Mouse (Mus musculus): Measurements from ENCODE around the gene Plppr1. TPM values are rescaled to one million over a fixed set of nuclear protein-coding genes. Genes with fewer than 3 reads are reported as not detected.

The Plppr1 gene
- polyA plus RNA-seq (2015; fragmentation: Nextera tagmentation; extraction: Ambion mirVana) = 38.9 and 42.7 TPM in 2 replicates

- Histone ChIP-seq H3K4me3 (replicated peaks) (peak within 1 kb of the TSS; percentile 83), H3K36me3 (no peaks in the 10 kb centered on the region), H3K9me3 (no peaks in the 10 kb centered on the region), H3K27me3 (peaks cover 11% of the 10 kb centered on the region), H3K4me2 (replicated peaks) (peak within 1 kb of the TSS; percentile 80), H3K4me1 (replicated peaks) (peaks cover 40% of the 10 kb centered on the region), H3K27ac (peak within 1 kb of the TSS; percentile 93), H3K9ac (replicated peaks) (peak within 1 kb of the TSS; percentile 85)
- 0% methylated on average over 16 of the region's 21 CpGs for WGBS
- peak; percentile 87 for ATAC-seq
Measured at GRCm38 (mm10) chr4:49059021-49059401, at the start of gene Plppr1. Gene Plppr1, plus strand, starts transcription at chr4:49059273.

DNA sequence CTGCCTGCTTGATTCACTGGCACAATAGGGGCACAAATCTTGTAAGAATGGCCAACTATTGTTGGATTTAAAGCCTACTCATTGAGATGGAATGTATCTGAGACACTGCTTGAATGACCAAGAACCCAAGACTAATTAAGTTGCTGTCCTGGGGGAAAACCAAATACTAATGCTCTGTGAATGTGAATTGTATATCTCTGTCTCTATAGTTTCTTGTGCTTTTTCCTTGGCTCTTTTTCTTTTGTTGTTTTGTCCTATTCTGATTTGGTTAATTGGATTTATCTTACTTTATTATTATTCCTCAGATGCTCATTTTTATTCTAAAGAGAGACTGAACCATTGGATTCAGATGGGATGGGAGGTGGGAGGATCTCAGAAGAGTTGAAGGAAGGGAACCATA, 42.4 kb upstream of the Plppr1 start:
- no peak for ATAC-seq
- Histone ChIP-seq H3K4me1 (replicated peaks) (no peaks in the 10 kb centered on the region), H3K36me3 (no peaks in the 10 kb centered on the region), H3K27ac (no peak overlapping the region), H3K4me3 (replicated peaks) (no peak overlapping the region), H3K9me3 (no peaks in the 10 kb centered on the region), H3K9ac (replicated peaks) (no peak overlapping the region), H3K4me2 (replicated peaks) (no peak overlapping the region), H3K27me3 (no peaks in the 10 kb centered on the region)

GRCm38 (mm10) chr4:49023221-49023620, 35.9 kb upstream of the Plppr1 start:
- Histone ChIP-seq H3K9ac (replicated peaks) (no peak overlapping the region), H3K36me3 (no peaks in the 10 kb centered on the region), H3K27me3 (no peaks in the 10 kb centered on the region), H3K4me2 (replicated peaks) (no peak overlapping the region), H3K27ac (no peak overlapping the region), H3K4me3 (replicated peaks) (no peak overlapping the region), H3K9me3 (no peaks in the 10 kb centered on the region), H3K4me1 (replicated peaks) (no peaks in the 10 kb centered on the region)
- ATAC-seq = no peak
- 94% methylated on average over 1 of the region's 1 CpGs for WGBS

DNA sequence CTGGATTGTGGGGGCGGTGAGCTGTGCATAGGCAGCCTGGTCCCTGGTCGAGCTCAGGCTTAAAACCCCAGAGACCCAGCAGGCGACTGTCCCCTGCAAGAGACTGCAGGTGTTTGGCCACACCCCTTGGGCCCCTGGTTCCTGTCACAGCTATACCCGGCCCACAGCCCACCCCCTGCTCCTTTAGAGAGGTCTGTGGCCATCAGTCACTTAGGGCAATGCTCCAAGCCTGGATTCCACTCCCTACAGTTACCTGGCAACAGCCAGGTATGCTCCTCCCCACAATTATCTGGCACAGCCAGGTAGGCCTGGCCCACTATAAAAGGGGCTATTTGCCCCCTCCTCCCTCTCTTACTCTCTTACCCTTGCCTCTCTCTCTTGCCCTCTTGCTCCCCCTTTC, 20.8 kb upstream of the Plppr1 start:
- Histone ChIP-seq H3K9me3 (no peaks in the 10 kb centered on the region), H3K27me3 (no peaks in the 10 kb centered on the region), H3K27ac (no peak overlapping the region), H3K36me3 (no peaks in the 10 kb centered on the region), H3K4me1 (replicated peaks) (no peaks in the 10 kb centered on the region), H3K4me3 (replicated peaks) (no peak overlapping the region), H3K4me2 (replicated peaks) (no peak overlapping the region), H3K9ac (replicated peaks) (no peak overlapping the region)
- WGBS = 49% methylated on average over 4 of the region's 4 CpGs
- ATAC-seq = no peak

- WGBS = 84% methylated on average over 3 of the region's 3 CpGs
- Histone ChIP-seq H3K9me3 (no peaks in the 10 kb centered on the region), H3K36me3 (no peaks in the 10 kb centered on the region), H3K4me2 (replicated peaks) (no peak overlapping the region), H3K27me3 (no peaks in the 10 kb centered on the region), H3K4me3 (replicated peaks) (no peak overlapping the region), H3K27ac (no peak overlapping the region), H3K4me1 (replicated peaks) (no peaks in the 10 kb centered on the region), H3K9ac (replicated peaks) (no peak overlapping the region)
- ATAC-seq = no peak
Measured at GRCm38 (mm10) chr4:49039854-49040253, 19.2 kb upstream of the Plppr1 start.

GRCm38 (mm10) chr4:49041655-49042054, 17.4 kb upstream of the Plppr1 start:
- ATAC-seq = no peak
- 82% methylated on average over 1 of the region's 1 CpGs for WGBS
- no peaks in the 10 kb centered on the region for H3K9me3 ChIP-seq
- no peaks in the 10 kb centered on the region for H3K4me1 ChIP-seq (replicated peaks)
- no peak overlapping the region for H3K4me2 ChIP-seq (replicated peaks)
- H3K4me3 ChIP-seq (replicated peaks) = no peak overlapping the region
- no peaks in the 10 kb centered on the region for H3K27me3 ChIP-seq
- H3K9ac ChIP-seq (replicated peaks) = no peak overlapping the region
- H3K27ac ChIP-seq = no peak overlapping the region
- H3K36me3 ChIP-seq = no peaks in the 10 kb centered on the region

GRCm38 (mm10) chr4:49050628-49051027, 8.4 kb upstream of the Plppr1 start:
- no peak overlapping the region for H3K9ac ChIP-seq (replicated peaks)

GRCm38 (mm10) chr4:49057916-49058315, 1.2 kb upstream of the Plppr1 start:
- H3K27ac ChIP-seq = no peak overlapping the region
- H3K9ac ChIP-seq (replicated peaks) = no peak overlapping the region
- no peak overlapping the region; the same call in 1 of the 2 replicates for H3K4me2 ChIP-seq (replicated peaks)
- H3K4me1 ChIP-seq (replicated peaks) = peaks cover 39% of the 10 kb centered on the region
- no peaks in the 10 kb centered on the region for H3K36me3 ChIP-seq
- H3K9me3 ChIP-seq = no peaks in the 10 kb centered on the region
- no peak overlapping the region for H3K4me3 ChIP-seq (replicated peaks)
- 5% methylated on average over 2 of the region's 2 CpGs for WGBS
- ATAC-seq = no peak
- peaks cover 11% of the 10 kb centered on the region for H3K27me3 ChIP-seq

More at GRCm38 (mm10) chr4:49050628-49051027, 8.4 kb upstream of the Plppr1 start:
- Histone ChIP-seq H3K9me3 (no peaks in the 10 kb centered on the region), H3K27ac (no peak overlapping the region), H3K4me2 (replicated peaks) (no peak overlapping the region), H3K4me1 (replicated peaks) (no peaks in the 10 kb centered on the region), H3K36me3 (no peaks in the 10 kb centered on the region), H3K27me3 (no peaks in the 10 kb centered on the region; the same call in 1 of the 2 replicates), H3K4me3 (replicated peaks) (no peak overlapping the region)
- ATAC-seq = no peak
- 53% methylated on average over 1 of the region's 1 CpGs for WGBS

- Histone ChIP-seq H3K4me3 (replicated peaks) (peak overlapping the region; percentile 83), H3K9ac (replicated peaks) (peak overlapping the region; percentile 85), H3K27ac (peak overlapping the region; percentile 93), H3K4me2 (replicated peaks) (peak overlapping the region; percentile 80), H3K4me1 (replicated peaks) (peaks cover 40% of the 10 kb centered on the region), H3K27me3 (peaks cover 11% of the 10 kb centered on the region), H3K9me3 (no peaks in the 10 kb centered on the region), H3K36me3 (no peaks in the 10 kb centered on the region)
- ATAC-seq = peak; percentile 31
- WGBS = under 1% methylated on average over 7 of the region's 7 CpGs
Measured at GRCm38 (mm10) chr4:49058557-49058956, 516 bp upstream of the Plppr1 start.

DNA sequence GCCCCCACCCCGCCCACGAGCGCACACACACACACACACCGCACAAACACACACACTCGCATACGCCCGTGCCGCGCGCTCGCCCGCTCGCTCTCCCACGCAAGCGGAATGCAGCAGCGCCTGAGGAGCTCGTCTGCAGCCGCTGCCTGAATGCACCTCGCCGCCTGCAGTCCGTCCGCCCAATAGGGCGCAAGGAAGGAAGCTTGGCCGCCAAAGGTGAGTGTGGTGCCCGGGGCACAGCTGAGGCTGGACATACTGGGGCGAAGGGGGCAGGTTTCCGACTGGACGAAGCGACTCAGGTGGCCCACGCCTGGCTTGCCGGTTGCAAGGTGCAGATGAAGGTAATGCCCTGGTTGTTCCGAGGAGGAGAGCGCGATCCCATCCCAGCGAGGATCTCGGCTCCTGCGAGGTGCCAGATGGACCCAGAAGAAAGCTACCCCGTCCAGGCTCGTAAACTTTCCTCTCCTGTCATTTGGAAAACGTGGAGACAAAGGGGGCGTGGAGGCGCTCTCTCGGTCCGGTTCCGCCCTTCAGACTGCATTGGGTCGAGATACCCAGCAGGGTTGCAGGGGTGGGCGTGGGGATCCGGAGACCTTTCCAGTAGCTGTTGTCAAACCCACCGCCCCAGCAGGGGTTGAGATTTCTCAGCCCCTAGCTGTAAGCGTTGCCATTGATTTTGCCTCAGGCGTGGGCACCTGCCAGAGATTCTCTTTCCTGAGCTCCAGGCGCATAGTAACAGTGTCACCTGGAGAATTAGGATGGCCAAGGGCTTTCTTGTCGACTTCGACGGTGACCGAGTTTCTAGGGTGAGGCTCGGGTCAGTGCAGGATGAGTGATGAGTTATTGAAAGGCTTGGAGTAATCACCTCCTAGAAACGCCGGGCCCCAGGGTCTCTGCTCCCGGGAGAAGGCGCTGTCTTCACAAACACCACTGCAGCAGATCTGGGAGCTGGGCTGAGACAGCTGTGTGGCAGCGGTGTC, 619 bp downstream of the Plppr1 start:
- peak; percentile 92 for ATAC-seq
- H3K9ac ChIP-seq (replicated peaks) = peak overlapping the region; percentile 85
- H3K4me1 ChIP-seq (replicated peaks) = peaks cover 40% of the 10 kb centered on the region
- peak overlapping the region; percentile 80 for H3K4me2 ChIP-seq (replicated peaks)
- WGBS = under 1% methylated on average over 61 of the region's 62 CpGs
- peaks cover 11% of the 10 kb centered on the region for H3K27me3 ChIP-seq
- H3K4me3 ChIP-seq (replicated peaks) = peak overlapping the region; percentile 83
- no peaks in the 10 kb centered on the region for H3K36me3 ChIP-seq
- peak overlapping the region; percentile 93 for H3K27ac ChIP-seq
- no peaks in the 10 kb centered on the region for H3K9me3 ChIP-seq

DNA sequence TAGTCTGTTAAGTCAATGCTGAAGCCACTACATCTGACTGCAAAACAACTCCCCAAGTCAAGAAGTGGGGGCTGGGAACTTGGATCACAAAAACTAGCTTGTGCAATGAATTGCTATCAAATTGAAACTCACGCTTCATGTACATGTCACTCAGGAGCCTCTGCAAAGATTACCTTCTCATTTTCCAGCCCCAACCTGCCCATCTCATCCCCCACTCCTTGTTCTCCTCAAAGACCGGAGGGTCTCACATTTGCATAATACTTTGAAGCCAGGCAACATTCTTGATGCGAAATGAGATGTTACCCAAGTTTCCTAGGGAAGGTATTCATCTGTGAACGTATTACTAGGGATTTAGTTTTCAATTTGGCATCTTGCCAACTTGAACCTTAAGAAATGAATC, 10.4 kb downstream of the Plppr1 start:
- peaks cover 10% of the 10 kb centered on the region for H3K4me1 ChIP-seq (replicated peaks)
- H3K9me3 ChIP-seq = no peaks in the 10 kb centered on the region
- 61% methylated on average over 4 of the region's 4 CpGs for WGBS
- no peaks in the 10 kb centered on the region for H3K27me3 ChIP-seq
- no peak overlapping the region for H3K27ac ChIP-seq
- no peak overlapping the region for H3K9ac ChIP-seq (replicated peaks)
- H3K4me3 ChIP-seq (replicated peaks) = no peak overlapping the region
- no peak for ATAC-seq
- H3K36me3 ChIP-seq = no peaks in the 10 kb centered on the region
- no peak overlapping the region for H3K4me2 ChIP-seq (replicated peaks)

DNA sequence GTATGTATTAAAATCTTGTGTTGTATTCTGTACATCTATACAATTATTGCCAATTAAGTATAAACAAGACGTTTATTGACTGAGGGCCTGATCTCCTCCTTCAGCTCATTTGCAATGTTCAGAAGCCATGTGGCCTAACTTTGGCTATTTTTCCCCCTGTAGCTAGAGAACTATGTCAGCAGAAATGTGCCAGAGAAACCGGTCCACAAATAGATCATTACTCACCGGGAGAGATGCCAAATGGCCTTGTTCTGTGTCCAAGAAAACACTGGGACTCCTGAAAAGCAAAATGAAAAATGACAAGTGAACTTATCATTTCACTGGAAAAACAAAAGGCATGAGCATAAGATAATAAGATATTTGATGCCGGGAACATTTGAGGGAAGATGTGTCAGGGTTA, 13.8 kb downstream of the Plppr1 start:
- ATAC-seq = no peak
- H3K4me2 ChIP-seq (replicated peaks) = no peak overlapping the region
- H3K9ac ChIP-seq (replicated peaks) = no peak overlapping the region
- no peak overlapping the region for H3K27ac ChIP-seq
- 90% methylated on average over 4 of the region's 4 CpGs for WGBS
- H3K27me3 ChIP-seq = no peaks in the 10 kb centered on the region
- no peaks in the 10 kb centered on the region for H3K9me3 ChIP-seq
- H3K36me3 ChIP-seq = no peaks in the 10 kb centered on the region
- peaks cover 4% of the 10 kb centered on the region; the same call in 1 of the 2 replicates for H3K4me1 ChIP-seq (replicated peaks)
- H3K4me3 ChIP-seq (replicated peaks) = no peak overlapping the region
